Mouse (Mus musculus): ENCODE results near the gene Ttll3.

The Ttll3 gene

GRCm38 (mm10) chr6:113388960-113389359 lies at the start of gene Ttll3:
TSS of gene Ttll3 (plus strand) at chr6:113389260.
- DNase-seq (ENCODE audit: low spot score): no peak

GRCm38 (mm10) chr6:113341574-113341973 lies 47.5 kb upstream of the Ttll3 start:
- DNase-seq (ENCODE audit: low spot score): no peak

- DNase-seq (ENCODE audit: low spot score): no peak
Measured at GRCm38 (mm10) chr6:113342297-113342696, 46.8 kb upstream of the Ttll3 start.

GRCm38 (mm10) chr6:113343177-113344092 lies 45.6 kb upstream of the Ttll3 start, which contains the start of gene Camk1:
TSS of gene Camk1 (minus strand) at chr6:113343984.
- peak; percentile 34 for DNase-seq (ENCODE audit: low spot score)

GRCm38 (mm10) chr6:113344321-113344720 lies 44.7 kb upstream of the Ttll3 start:
- no peak for DNase-seq (ENCODE audit: low spot score)

- DNase-seq (ENCODE audit: low spot score): no peak
Measured at GRCm38 (mm10) chr6:113346897-113347296, 42.2 kb upstream of the Ttll3 start.

GRCm38 (mm10) chr6:113350538-113350937 lies 38.5 kb upstream of the Ttll3 start:
- DNase-seq (ENCODE audit: low spot score): no peak

- no peak for DNase-seq (ENCODE audit: low spot score)
Measured at GRCm38 (mm10) chr6:113351161-113351560, 37.9 kb upstream of the Ttll3 start.

GRCm38 (mm10) chr6:113351653-113352052 lies 37.4 kb upstream of the Ttll3 start:
- DNase-seq (ENCODE audit: low spot score): no peak

- DNase-seq (ENCODE audit: low spot score): no peak
Measured at GRCm38 (mm10) chr6:113352820-113353219, 36.2 kb upstream of the Ttll3 start.

- no peak for DNase-seq (ENCODE audit: low spot score)
Measured at GRCm38 (mm10) chr6:113353696-113354095, 35.4 kb upstream of the Ttll3 start.

- no peak for DNase-seq (ENCODE audit: low spot score)
Measured at GRCm38 (mm10) chr6:113361476-113361875, 27.6 kb upstream of the Ttll3 start.

- no peak for DNase-seq (ENCODE audit: low spot score)
Measured at GRCm38 (mm10) chr6:113362241-113362640, 26.8 kb upstream of the Ttll3 start.

- no peak for DNase-seq (ENCODE audit: low spot score)
Measured at GRCm38 (mm10) chr6:113364518-113365135, 24.4 kb upstream of the Ttll3 start.

GRCm38 (mm10) chr6:113366639-113367038 lies 22.4 kb upstream of the Ttll3 start:
- no peak for DNase-seq (ENCODE audit: low spot score)

GRCm38 (mm10) chr6:113367574-113367973 lies 21.5 kb upstream of the Ttll3 start:
- no peak for DNase-seq (ENCODE audit: low spot score)

GRCm38 (mm10) chr6:113368124-113368523 lies 20.9 kb upstream of the Ttll3 start:
- DNase-seq (ENCODE audit: low spot score): no peak

- DNase-seq (ENCODE audit: low spot score): no peak
Measured at GRCm38 (mm10) chr6:113368577-113368976, 20.5 kb upstream of the Ttll3 start.

- DNase-seq (ENCODE audit: low spot score): no peak
Measured at GRCm38 (mm10) chr6:113370194-113370929, 18.7 kb upstream of the Ttll3 start.

- DNase-seq (ENCODE audit: low spot score): no peak
Measured at GRCm38 (mm10) chr6:113373491-113373890, 15.6 kb upstream of the Ttll3 start.

GRCm38 (mm10) chr6:113377172-113377495 lies 11.9 kb upstream of the Ttll3 start:
- DNase-seq (ENCODE audit: low spot score): no peak

- DNase-seq (ENCODE audit: low spot score): peak; percentile 62
Measured at GRCm38 (mm10) chr6:113377496-113378385, 11.3 kb upstream of the Ttll3 start, which contains the start of the genes Tada3 and Arpc4. TSS of gene Tada3 (minus strand) at chr6:113377883. TSS of gene Arpc4 (plus strand) at chr6:113378115.
